Mouse (Mus musculus) cerebellum, adult 2 months (tissue): ENCODE data around the gene 2610028H24Rik.

Experiments
- CTCF ChIP-seq: fragments of 200-500 bp; IDR thresholded peaks from 2 replicates; pipeline ENCODE4 v1.5.1; 2011; ENCODE audit warnings: low read depth, mild to moderate bottlenecking, control low read depth, low read length, moderate library complexity, borderline replicate concordance; ENCODE audit not compliant: insufficient read depth
- POLR2A ChIP-seq: fragments of 200-500 bp; IDR thresholded peaks from 2 replicates; pipeline ENCODE4 v1.6.1; 2011; ENCODE audit warnings: low read length, control low read depth, borderline replicate concordance; ENCODE audit not compliant: insufficient read depth

- TF ChIP-seq POLR2A (no peak), CTCF (no peak)
These were observed 44.6 kb downstream of the 2610028H24Rik start for GRCm38 (mm10) chr10:76493527-76493926.
